Mouse (Mus musculus) heart, adult 2 months (tissue): ENCODE results near the gene Fto.

ENCODE experiments used
- CTCF ChIP-seq: fragments of 200-600 bp; IDR thresholded peaks from 2 replicates; pipeline ENCODE4 v1.8.1; 2022; ENCODE audit warnings: antibody characterized with exemption, mild to moderate bottlenecking, moderate library complexity
- EP300 ChIP-seq: fragments of 200-500 bp; IDR thresholded peaks from 2 replicates; pipeline ENCODE4 v1.6.1; 2011; ENCODE audit warnings: low read depth, low read length, control low read depth; ENCODE audit not compliant: insufficient read depth
- POLR2A ChIP-seq: fragments of 200-500 bp; IDR thresholded peaks from 2 replicates; pipeline ENCODE4 v1.6.1; 2011; ENCODE audit warnings: mild to moderate bottlenecking, low read depth, low read length, control low read depth; ENCODE audit not compliant: insufficient read depth

- TF ChIP-seq CTCF: no peak
- TF ChIP-seq EP300: no peak
- no peak for TF ChIP-seq POLR2A
Observed at GRCm38 (mm10) chr8:91312342-91312741, 983 bp upstream of the Fto start.
